Mouse (Mus musculus) heart, postnatal 25 days (tissue): ENCODE data around the gene Gps2. TPM values are rescaled to one million over a fixed set of nuclear protein-coding genes. Genes with fewer than 3 reads are reported as not detected.

ENCODE experiments used
- DNase-seq: peaks from one replicate; pipeline ENCODE4 v3.0.0; 2022; ENCODE audit warnings: low spot score
- intact Hi-C: fragments of 180-260 bp; cut with DNase I; formaldehyde crosslinking; loops from one replicate; pipeline ENCODE4 v1.15.1; 2025
- total RNA-seq, 2 experiments: library from RNA; stranded (reverse); gene quantifications; 2 replicates each; pipeline ENCODE4 v1.2.3; 2021

Gene Gps2
- total RNA-seq: 10 to 100 TPM; 24.1 to 26.7 TPM

DNA sequence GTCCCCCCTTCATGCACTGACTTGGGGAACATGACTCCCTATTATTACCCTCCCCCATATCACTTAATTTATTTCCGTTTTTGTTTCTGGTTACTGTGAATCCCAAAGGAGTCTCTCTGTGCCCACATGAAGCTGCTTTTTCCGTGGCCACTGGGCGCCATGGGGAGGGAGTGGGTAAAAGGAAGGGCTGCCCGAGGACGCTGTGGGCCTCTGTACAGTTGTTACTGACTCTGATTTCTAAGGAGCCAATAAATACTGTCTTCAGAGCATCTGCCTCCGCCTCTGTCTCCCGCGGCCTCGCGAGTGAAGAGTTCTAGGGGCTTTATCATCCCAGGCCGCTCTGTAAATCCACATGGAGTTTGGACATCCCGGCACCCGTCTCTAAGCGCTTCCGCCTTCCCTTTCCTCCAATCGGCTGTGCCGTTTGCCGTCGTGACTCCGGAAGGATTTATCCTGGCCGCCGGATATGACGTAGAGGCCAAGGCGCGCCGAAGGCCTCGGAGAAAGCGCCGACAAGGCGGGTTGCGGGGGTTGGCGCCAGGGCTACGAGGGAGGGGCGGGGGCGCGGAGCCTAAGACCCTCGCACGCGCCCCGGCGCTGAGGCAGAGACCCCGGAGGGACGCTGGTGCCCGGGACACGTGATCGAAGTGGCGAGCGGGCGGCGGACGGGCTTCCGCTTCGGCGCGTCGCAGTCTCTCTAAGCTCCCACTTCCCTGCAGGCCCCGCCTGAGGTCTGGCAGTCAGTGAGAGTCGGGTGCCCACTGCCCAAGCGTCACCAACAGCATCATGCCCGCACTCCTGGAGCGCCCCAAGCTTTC, at the start of gene Gps2:
Gene Gps2 (plus strand): TSS at position 335 of the 818 bp plus-strand sequence.
- intact Hi-C loops: no loop called here
- peak; percentile 86 for DNase-seq

DNA sequence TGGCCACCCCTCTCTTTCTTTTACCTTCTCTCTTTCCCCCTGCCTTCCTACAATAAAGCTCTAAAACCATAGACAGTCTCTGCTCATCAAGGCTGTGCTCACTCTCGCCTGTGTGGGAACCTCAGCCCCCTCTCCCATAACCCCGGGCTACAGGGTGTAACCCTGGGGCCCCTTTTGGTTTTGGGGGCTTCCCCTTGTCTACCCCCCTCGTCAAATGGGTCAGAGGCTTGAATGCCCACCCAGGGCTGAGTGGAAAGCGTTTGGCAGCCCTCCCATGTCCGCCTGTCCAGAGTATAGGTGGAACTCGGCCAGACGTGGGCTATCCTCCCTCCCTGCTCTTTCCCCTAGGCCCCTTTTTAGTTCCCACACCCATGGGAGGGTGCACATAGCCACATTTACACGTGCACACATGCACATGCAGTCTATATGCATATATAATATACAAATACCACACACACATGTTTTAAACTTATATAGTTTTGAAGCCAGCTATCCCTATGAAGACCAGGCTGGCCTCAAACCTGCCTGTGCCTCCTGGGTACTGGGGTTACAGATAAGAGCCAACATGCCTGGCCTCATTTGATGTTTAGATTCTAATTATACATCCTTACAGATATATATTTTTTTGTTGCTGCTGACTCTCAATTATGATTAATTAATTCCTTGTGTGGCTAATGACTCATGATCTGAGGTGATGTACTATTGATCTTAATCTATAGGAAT, 49.4 kb upstream of the Gps2 start:
- no peak for DNase-seq
- intact Hi-C loops: no loop called here

DNA sequence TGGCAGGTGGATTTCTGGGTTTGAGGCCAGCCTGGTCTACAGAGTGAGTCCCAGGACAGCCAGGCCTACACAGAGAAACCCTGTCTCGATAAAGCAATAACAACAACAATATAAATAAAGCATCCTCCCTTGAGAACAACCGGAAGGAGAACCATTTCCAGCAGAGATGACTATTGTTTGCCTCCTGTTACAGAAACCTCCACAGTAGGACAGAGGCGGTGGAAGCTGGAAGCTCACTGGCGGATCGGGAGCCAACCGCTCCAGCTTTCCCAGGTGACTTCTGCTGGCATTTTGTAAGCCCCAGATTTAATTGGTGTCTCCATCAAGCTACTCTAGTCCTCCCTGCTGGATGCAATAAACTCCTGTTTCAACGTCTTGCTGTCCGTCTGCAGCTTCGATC, 48.1 kb upstream of the Gps2 start:
- intact Hi-C loops: no loop called here
- no peak for DNase-seq

DNA sequence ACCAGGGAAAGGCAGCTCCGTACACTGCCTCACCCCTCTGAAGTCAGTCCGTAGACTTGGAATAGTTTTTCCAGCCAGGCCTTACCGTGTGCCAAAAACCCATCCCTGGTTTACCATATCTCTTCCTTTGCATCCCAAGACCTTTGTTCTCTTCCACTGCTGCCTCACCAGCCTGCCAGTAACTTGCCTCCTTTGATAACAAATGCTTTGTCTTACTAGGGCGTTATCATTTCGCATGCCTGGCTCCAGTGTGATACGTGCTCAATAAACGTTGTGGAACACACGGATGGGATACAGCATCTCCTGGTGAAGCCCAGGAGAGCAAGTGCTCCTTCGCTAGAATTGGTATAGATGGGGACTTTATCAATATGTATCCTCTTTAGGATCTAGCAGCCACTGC, 46.4 kb upstream of the Gps2 start:
- intact Hi-C loops: no loop called here
- DNase-seq: no peak

DNA sequence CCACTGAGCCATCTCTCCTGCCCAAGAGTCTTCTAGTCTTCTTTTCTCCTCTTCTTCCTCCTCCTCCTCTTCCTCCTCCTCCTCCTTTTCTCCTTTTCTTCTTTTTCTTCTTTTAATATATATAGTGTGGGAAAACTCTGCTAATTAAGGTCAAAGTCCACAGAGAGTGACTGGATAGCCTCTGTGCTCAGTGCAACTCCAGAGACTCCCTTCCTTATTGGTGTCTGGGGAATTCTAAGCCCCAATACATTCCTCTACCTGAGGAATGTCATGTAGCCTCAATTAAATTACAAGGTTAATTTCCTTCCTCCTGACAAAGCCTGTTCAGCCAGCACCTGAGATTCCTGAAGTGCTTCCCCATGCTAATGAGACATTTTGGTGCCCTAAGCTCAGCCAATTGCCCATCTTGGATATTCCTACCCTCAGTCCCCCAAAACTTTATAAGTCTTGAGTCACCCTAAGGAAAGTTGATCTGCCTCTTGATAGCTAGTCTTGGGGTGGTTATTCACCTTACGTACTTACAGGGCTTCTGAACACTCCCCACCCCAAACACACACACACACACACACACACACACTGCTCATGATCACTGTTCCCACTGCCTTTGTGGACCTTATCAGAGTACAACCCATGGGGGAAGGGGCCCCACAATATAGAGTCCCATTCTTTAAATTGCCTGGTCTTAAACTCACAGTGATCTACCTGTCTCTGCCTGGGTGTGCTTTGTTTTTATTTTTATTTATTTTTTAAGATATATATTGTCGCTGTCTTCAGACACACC, 43.2 kb upstream of the Gps2 start:
- no peak for DNase-seq
- intact Hi-C loops: loop anchor here (10.0 kb wide), 2 partner anchors 186 to 216 kb away; partner anchors contain the start of genes Senp3, Sox15 and Tnfsf13

DNA sequence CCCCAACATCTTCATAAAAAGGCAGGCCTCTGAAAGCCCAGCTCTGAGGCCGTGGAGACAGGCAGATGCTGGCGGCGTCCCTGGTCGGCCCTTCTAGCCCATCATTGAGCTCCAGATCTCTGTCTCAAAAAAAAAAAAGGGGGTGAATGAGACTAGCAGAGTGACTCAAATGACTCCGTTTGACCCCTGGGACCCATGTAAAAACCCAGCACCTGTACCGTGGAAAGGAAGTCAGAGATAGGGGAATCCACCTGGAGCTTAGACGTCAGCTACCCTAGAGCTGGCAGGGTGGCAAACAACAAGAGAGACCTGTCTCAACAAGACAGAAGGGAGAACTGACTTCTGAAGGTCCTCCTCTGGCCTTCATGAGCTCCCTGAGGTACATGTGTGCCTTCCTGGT, 41.9 kb upstream of the Gps2 start:
- intact Hi-C loops: loop anchor here (10.0 kb wide), 2 partner anchors 187 to 217 kb away; partner anchors contain the start of genes Senp3, Sox15 and Tnfsf13
- no peak for DNase-seq

DNA sequence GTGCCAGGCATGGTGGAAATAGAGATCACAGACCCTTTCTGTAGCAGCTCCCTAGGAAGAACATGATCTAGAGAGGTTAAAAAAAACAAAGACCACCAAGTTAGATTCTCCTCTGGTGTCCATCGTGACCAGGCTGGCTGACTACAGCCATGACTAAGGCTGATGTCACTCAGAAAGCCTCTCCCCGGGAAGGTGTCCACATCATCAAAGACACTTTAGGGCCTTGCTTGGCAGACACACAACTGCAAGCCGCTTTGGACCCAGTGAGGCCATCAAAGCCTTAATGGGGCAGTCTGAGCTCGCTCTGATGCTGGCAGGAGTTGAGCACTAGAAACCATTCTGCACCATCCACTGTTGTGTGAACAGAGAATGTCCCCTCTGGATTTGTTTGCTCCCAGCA, 41.2 kb upstream of the Gps2 start:
- intact Hi-C loops: loop anchor here (10.0 kb wide), 2 partner anchors 188 to 218 kb away; partner anchors contain the start of genes Senp3, Sox15 and Tnfsf13
- DNase-seq: no peak

DNA sequence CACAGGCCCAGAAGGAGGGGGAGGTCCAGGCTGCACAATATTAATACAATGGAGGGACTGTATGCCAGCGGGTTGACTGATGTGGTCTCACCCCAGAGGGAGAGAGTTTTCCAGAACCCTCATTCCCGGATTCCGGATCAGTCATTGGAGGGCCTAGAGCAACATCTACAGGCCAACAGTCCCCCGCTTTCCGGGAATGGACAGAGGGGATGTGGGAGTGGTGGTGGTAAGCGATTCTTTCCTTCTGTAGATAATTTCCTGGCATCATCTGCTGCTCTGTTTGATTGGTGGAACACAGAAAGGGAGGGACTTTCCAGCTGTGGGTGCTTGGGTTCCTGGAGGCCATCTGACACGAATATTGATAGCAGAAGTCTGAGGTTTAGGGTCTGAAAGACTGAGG, 37.5 kb upstream of the Gps2 start:
- intact Hi-C loops: loop anchor here (2.0 to 10.0 kb wide), 6 partner anchors 21 to 221 kb away; partner anchors contain the start of genes Senp3, Sox15 and Tnfsf13
- DNase-seq: peak; percentile 72

DNA sequence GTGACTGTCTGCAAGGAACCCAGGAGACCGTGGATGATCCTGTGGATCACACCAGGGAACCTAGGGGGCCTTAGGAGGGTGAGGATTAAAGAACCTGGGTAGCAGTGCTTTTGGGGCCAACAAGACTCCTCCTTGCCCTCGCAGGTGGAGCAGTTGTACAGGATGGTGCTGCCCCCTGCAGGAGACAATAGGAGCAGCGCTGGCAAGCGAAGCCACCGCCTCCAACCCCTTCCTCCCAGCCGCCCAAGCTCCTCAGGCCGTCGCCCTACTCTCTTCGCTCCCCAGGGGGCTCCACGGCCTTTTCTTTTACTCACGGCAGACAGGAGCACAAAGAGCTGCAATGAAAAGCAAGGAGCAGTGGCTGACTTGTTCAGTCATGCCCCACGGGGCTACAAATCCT, 36.8 kb upstream of the Gps2 start:
- intact Hi-C loops: loop anchor here (2.0 to 10.0 kb wide), 6 partner anchors 22 to 222 kb away; partner anchors contain the start of genes Senp3, Sox15 and Tnfsf13
- peak; percentile 78 for DNase-seq

DNA sequence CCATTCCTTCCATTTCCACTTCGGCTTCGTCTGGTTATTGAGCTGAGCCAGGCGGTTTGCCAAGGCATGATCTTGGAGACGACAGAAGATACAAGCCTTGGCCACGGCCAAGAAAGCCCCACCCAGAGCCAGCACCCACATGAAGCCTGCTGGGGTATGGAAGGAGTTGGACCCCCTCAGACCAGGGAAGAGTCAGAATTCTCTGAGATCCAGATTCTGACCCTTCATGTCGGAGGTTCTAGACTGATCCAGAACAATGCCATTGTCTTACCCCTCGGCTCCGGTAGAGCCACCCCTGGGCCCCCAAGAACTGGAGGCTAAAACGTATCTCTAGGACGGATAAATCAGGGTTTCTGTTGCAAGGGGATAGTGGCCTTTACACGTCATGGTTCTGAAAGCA, 35.8 kb upstream of the Gps2 start, which contains the start of gene Tmem95:
Gene Tmem95 (minus strand): TSS at position 141 of the 400 bp plus-strand sequence.
- intact Hi-C loops: loop anchor here (2.0 to 10.0 kb wide), 7 partner anchors 23 to 223 kb away; partner anchors contain the start of genes Senp3, Sox15 and Tnfsf13
- DNase-seq: no peak

DNA sequence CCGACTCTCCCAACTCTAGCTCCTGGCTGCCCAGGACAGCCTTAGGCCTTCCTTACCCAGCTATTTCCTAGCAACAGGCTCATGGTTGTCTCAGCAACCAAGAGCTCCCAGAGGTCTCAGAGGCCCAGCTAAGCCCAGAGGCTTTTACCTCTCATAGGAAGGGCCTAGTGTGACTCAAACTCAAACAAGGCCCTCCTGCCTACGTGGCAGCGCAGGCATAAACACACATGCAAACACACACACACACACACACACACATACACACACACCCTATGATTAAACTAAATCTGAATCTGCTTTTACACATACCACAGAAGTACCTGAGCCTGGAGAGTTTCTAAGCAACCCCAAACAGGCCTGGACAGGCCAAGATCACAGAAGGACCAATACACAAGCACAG, 35.3 kb upstream of the Gps2 start:
- intact Hi-C loops: loop anchor here (2.0 to 10.0 kb wide), 3 partner anchors 72 to 224 kb away; partner anchors contain the start of genes Senp3, Sox15 and Tnfsf13
- no peak for DNase-seq

DNA sequence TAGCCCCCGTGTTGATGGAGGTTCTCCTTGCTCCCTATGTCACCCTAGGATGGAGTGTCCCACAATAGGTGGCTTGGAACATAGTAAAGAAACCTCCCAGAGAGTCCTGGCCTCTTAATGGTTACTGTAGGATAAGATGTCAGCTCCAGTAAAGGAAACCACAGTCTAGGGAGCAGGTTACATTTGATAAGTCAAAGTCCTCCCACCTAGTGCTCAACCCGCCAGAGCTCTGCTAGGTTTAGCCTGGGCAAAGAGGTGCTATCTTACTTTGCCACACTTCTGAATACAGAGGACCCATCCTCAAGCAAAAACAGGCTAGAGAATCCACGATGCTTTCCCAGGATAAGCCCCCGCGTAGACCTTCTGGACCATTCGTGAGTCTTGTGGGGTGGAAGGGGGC, 34.7 kb upstream of the Gps2 start:
- DNase-seq: no peak
- intact Hi-C loops: loop anchor here (2.0 to 10.0 kb wide), 3 partner anchors 72 to 224 kb away; partner anchors contain the start of genes Senp3, Sox15 and Tnfsf13

DNA sequence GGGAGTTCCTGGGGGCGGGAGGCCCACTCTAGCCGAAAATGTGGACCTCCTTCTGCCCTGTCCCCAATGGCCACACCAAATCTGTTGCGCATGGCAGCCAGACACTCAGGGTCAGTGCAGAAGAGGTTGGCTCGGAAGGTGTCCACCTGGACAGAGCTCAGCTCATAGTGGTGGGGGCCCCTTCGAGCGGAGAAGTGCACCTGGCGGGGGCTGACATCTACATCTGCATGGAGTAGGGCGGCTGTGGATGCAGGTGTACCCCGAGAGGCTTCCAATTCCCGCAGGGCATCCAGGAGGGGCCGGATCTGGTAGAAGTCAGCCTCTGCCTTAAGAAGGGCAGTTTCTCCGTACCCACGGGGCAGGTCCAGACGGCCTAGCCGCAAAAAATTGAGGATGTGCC, 34.0 kb upstream of the Gps2 start:
- intact Hi-C loops: loop anchor here (2.0 to 10.0 kb wide), 4 partner anchors 39 to 225 kb away; partner anchors contain the start of genes Senp3, Sox15 and Tnfsf13
- DNase-seq: no peak

DNA sequence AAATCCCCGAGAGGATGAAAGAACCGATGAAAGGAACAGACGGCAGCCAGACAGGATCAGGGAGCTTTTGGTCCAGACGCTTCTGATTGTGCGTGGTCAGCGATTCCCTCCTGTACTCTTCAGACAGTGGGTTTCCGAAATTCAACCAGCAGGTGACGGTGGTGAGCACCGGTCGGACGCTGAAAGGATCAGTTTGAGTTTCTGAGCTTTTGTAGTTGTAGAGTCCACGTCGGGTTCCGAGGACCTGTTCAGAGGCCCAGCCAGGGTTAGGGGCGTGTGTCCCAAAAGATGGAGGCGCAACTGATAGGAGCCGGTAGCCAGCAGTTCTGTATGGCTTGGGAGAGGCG, 33.2 kb upstream of the Gps2 start:
- DNase-seq: no peak
- intact Hi-C loops: loop anchor here (2.0 kb wide), 1 partner anchor 38 kb away; no protein-coding TSS in a partner anchor

DNA sequence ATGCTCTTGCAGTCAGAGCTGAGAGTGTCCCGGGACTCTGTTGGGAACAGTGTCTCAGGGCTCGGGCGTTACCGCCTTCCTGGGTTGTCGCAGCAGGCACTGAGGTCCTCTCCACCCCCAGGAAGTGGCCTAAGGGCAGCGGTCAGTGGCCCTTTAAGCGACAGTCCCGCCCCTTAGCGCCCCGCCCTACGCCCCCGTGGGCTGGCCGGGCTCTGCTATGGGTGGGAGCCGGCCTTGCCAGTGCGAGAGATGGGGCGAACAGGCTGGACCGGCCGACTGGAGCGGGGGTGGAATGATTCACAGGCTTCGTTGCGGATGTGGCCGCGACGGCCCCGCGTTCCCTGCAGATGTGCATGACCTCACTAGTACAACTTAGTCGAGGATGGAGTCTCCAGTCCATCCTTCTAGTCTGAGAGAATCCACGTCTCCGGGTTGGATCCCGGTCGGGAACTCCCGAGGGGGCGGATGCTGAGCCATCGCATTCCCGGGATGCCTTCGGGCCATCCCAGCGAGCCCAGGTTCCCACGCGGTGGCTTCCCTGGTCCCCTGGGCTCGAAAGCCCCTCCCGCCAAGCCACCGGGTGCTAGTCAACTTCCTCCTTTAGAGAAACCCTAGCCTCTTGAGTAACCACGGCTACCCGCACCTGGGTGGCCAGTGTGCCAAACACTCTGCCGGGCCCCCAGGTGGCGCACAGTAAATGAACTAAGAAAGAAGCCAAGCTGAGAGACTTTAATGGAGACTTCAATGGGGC, 32.7 kb upstream of the Gps2 start, which contains the start of gene Kctd11:
Gene Kctd11 (minus strand): TSS at position 554 of the 751 bp plus-strand sequence.
- DNase-seq: peak; percentile 95
- intact Hi-C loops: loop anchor here (2.0 kb wide), 1 partner anchor 38 kb away; no protein-coding TSS in a partner anchor

DNA sequence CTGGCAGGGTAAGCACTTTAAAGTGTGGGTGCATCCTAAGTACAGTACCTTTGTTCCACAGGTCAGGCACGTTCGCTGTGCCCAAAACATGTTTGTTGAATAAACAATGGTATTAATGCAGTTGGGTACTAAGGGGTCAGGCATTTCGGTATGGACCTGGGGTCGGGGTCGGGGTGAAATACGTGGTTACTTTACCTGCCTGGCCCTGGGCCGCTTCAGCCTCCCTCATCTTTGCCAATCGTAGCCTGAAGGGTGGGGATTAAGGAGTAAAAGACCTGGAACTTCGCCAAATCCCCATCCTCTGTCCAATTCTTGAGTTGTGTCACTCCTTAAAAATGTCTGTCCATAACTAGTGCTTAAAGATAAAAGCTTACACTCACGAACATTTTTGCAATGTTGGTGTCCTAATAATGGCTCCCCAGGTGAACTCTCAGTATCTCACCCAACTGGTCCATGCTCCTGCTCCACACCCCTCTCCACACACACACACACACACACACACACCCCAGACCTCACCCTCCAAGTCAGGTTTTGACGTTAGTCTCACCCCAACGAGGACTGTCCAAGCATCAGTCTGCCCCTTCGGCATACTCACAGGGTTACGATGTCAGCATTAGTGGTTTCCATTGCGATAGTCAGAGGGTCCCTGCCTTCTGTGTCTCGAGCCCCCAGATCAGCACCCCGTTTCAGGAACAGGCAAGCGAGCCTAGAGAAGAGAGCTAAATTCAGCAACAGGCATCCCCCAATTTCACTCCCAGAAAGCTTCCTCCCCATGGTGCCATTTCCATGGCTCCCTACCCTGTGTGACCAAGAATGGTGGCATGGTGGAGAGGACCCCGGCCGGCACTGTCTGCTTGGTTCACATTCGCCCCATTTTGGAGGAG, 31.7 kb upstream of the Gps2 start:
- intact Hi-C loops: loop anchor here (2.0 kb wide), 2 partner anchors 17 to 37 kb away; no protein-coding TSS in a partner anchor
- DNase-seq: no peak

DNA sequence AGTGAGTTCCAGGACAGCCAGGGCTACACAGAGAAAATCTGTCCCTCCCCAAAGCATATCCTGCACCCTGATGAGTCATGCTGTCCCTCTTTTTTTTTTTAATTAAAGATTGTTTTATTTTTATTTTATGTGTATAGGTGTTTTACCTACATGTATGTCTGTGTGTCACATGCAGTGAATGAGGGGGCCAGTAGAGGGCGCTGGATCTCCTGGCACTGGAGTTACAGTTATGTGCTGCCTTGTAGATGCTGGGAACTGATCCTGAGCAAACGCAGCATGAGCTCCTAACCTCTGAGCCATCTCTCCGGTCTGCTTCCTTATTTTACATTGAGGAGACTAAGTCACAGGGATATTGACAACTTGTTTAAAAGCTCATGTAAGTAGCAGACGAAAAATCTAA, 30.6 kb upstream of the Gps2 start:
- intact Hi-C loops: loop anchor here (2.0 kb wide), 1 partner anchor 16 kb away; no protein-coding TSS in a partner anchor
- DNase-seq: no peak
